Mouse (Mus musculus): ENCODE results near the gene Olfr148. TPM values are rescaled to one million over a fixed set of nuclear protein-coding genes. Genes with fewer than 3 reads are reported as not detected.

Olfr148 gene
- total RNA-seq, 1 experiment from 2014 or later: not detected

Other genes starting within 250 kb of the Olfr148 start
- not detected in 2 replicates for gene Olfr951, start 223.2 kb upstream of the Olfr148 start, total RNA-seq (2017)
- not detected in 2 replicates for gene Olfr952, start 183.5 kb upstream of the Olfr148 start, total RNA-seq (2017)
- gene Olfr954, start 154.0 kb upstream of the Olfr148 start, total RNA-seq (2017): not detected in 2 replicates
- gene Olfr955, start 138.7 kb upstream of the Olfr148 start, total RNA-seq (2017): not detected in 2 replicates
- gene Olfr44, start 116.7 kb upstream of the Olfr148 start, total RNA-seq (2017): not detected in 2 replicates
- not detected in 2 replicates for gene Olfr957, start 94.8 kb upstream of the Olfr148 start, total RNA-seq (2017)
- not detected in 2 replicates for gene Olfr958, start 56.6 kb upstream of the Olfr148 start, total RNA-seq (2017)
- not detected in 2 replicates for gene Olfr959, start 35.1 kb upstream of the Olfr148 start, total RNA-seq (2017)
- gene AW551984, start 6.3 kb upstream of the Olfr148 start, total RNA-seq (2017): not detected in 2 replicates
- gene Olfr960, start 10.7 kb downstream of the Olfr148 start, total RNA-seq (2017): not detected in 2 replicates
- not detected in 2 replicates for gene Olfr961, start 34.4 kb downstream of the Olfr148 start, total RNA-seq (2017)
- gene Olfr963, start 56.5 kb downstream of the Olfr148 start, total RNA-seq (2017): not detected in 2 replicates
- gene Olfr149, start 96.5 kb downstream of the Olfr148 start, total RNA-seq (2017): not detected in 2 replicates
- not detected in 2 replicates for gene Olfr965, start 100.7 kb downstream of the Olfr148 start, total RNA-seq (2017)
- not detected in 2 replicates for gene Olfr150, start 120.3 kb downstream of the Olfr148 start, total RNA-seq (2017)
- not detected in 2 replicates for gene Olfr967, start 135.6 kb downstream of the Olfr148 start, total RNA-seq (2017)
- gene Olfr968, start 172.6 kb downstream of the Olfr148 start, total RNA-seq (2017): not detected in 2 replicates
- not detected in 2 replicates for gene Olfr969, start 180.3 kb downstream of the Olfr148 start, total RNA-seq (2017)
- not detected in 2 replicates for gene Olfr970, start 198.2 kb downstream of the Olfr148 start, total RNA-seq (2017)
- gene Olfr971, start 226.2 kb downstream of the Olfr148 start, total RNA-seq (2017): not detected in 2 replicates